Mouse (Mus musculus): Measurements from ENCODE around the gene Plekhm1. TPM values are rescaled to one million over a fixed set of nuclear protein-coding genes. Genes with fewer than 3 reads are reported as not detected.

Gene Plekhm1
- polyA plus RNA-seq, 1 experiment from 2014 or later = 9.1 TPM

- WGBS = 93% methylated on average over 9 of the region's 9 CpGs
- Histone ChIP-seq H3K4me2 (no peak overlapping the region), H3K9me3 (no peaks in the 10 kb centered on the region), H3K36me3 (peaks cover 92% of the 10 kb centered on the region), H3K9ac (no peak overlapping the region), H3K4me3 (no peak overlapping the region), H3K27ac (no peak overlapping the region), H3K27me3 (peaks cover 14% of the 10 kb centered on the region), H3K4me1 (replicated peaks) (peaks cover 12% of the 10 kb centered on the region)
- ATAC-seq (ENCODE audit: low FRiP score) = no peak
Measured at GRCm38 (mm10) chr11:103370397-103371221, 41.9 kb downstream of the Plekhm1 start.

- no peak overlapping the region; the same call in 1 of the 2 replicates for H3K9ac ChIP-seq
- peaks cover 55% of the 10 kb centered on the region for H3K36me3 ChIP-seq
- no peak for ATAC-seq (ENCODE audit: low FRiP score)
- 96% methylated on average over 4 of the region's 4 CpGs for WGBS
- H3K27me3 ChIP-seq = peaks cover 64% of the 10 kb centered on the region
- H3K4me3 ChIP-seq = no peak overlapping the region
- peaks cover 30% of the 10 kb centered on the region for H3K4me1 ChIP-seq (replicated peaks)
- H3K27ac ChIP-seq = no peak overlapping the region
- no peaks in the 10 kb centered on the region for H3K9me3 ChIP-seq
- no peak overlapping the region for H3K4me2 ChIP-seq
Measured at GRCm38 (mm10) chr11:103365530-103365929, 47.0 kb downstream of the Plekhm1 start.

GRCm38 (mm10) chr11:103365022-103365421 is 47.5 kb downstream of the Plekhm1 start:
- peaks cover 35% of the 10 kb centered on the region for H3K4me1 ChIP-seq (replicated peaks)
- peaks cover 69% of the 10 kb centered on the region for H3K27me3 ChIP-seq
- peaks cover 50% of the 10 kb centered on the region for H3K36me3 ChIP-seq
- H3K9ac ChIP-seq = no peak overlapping the region
- H3K4me2 ChIP-seq = no peak overlapping the region
- no peak overlapping the region for H3K4me3 ChIP-seq
- ATAC-seq (ENCODE audit: low FRiP score) = no peak
- no peak overlapping the region for H3K27ac ChIP-seq
- WGBS = 82% methylated on average over 3 of the region's 3 CpGs
- no peaks in the 10 kb centered on the region for H3K9me3 ChIP-seq

GRCm38 (mm10) chr11:103364335-103364734 is 48.2 kb downstream of the Plekhm1 start:
- Histone ChIP-seq H3K27ac (no peak overlapping the region), H3K4me2 (no peak overlapping the region), H3K36me3 (peaks cover 43% of the 10 kb centered on the region), H3K9me3 (no peaks in the 10 kb centered on the region), H3K27me3 (peaks cover 76% of the 10 kb centered on the region), H3K9ac (no peak overlapping the region), H3K4me1 (replicated peaks) (peaks cover 40% of the 10 kb centered on the region), H3K4me3 (no peak overlapping the region)
- WGBS = 54% methylated on average over 5 of the region's 5 CpGs
- no peak for ATAC-seq (ENCODE audit: low FRiP score)

GRCm38 (mm10) chr11:103363214-103364148 is 49.0 kb downstream of the Plekhm1 start, which contains the start of gene Arhgap27:
Gene Arhgap27, minus strand, starts transcription at chr11:103363692.
- Histone ChIP-seq H3K9ac (peak within 1 kb of the TSS; percentile 65), H3K27me3 (peaks cover 85% of the 10 kb centered on the region), H3K9me3 (no peaks in the 10 kb centered on the region), H3K4me2 (peak within 1 kb of the TSS; percentile 58), H3K27ac (peak within 1 kb of the TSS; percentile 3; the same call in 1 of the 2 replicates), H3K4me1 (replicated peaks) (peaks cover 48% of the 10 kb centered on the region), H3K4me3 (peak within 1 kb of the TSS; percentile 35), H3K36me3 (peaks cover 34% of the 10 kb centered on the region)
- ATAC-seq (ENCODE audit: low FRiP score) = peak; percentile 9; the same call in 1 of the 2 replicates
- WGBS = 3% methylated on average over 35 of the region's 35 CpGs

GRCm38 (mm10) chr11:103362521-103363181 is 49.8 kb downstream of the Plekhm1 start:
- H3K9me3 ChIP-seq = no peaks in the 10 kb centered on the region
- WGBS = 1% methylated on average over 33 of the region's 33 CpGs
- peak overlapping the region; percentile 58 for H3K4me2 ChIP-seq
- H3K27ac ChIP-seq = peak overlapping the region; percentile 3; the same call in 1 of the 2 replicates
- peak overlapping the region; percentile 65 for H3K9ac ChIP-seq
- peaks cover 93% of the 10 kb centered on the region for H3K27me3 ChIP-seq
- 0 out of 2 replicates have a peak, but pooled peaks have one; percentile 3 for ATAC-seq (ENCODE audit: low FRiP score)
- H3K4me1 ChIP-seq (replicated peaks) = peaks cover 49% of the 10 kb centered on the region
- peaks cover 26% of the 10 kb centered on the region for H3K36me3 ChIP-seq
- H3K4me3 ChIP-seq = peak overlapping the region; percentile 35

- H3K4me1 ChIP-seq (replicated peaks) = peaks cover 49% of the 10 kb centered on the region
- H3K9me3 ChIP-seq = no peaks in the 10 kb centered on the region
- H3K9ac ChIP-seq = peak overlapping the region; percentile 65; the same call in 1 of the 2 replicates
- 3% methylated on average over 13 of the region's 13 CpGs for WGBS
- peak overlapping the region; percentile 35 for H3K4me3 ChIP-seq
- no peak overlapping the region for H3K27ac ChIP-seq
- H3K4me2 ChIP-seq = peak overlapping the region; percentile 58
- H3K27me3 ChIP-seq = peaks cover 99% of the 10 kb centered on the region
- H3K36me3 ChIP-seq = peaks cover 20% of the 10 kb centered on the region
- no peak for ATAC-seq (ENCODE audit: low FRiP score)
Measured at GRCm38 (mm10) chr11:103362054-103362432, 50.4 kb downstream of the Plekhm1 start.

- peaks cover 100% of the 10 kb centered on the region for H3K27me3 ChIP-seq
- peaks cover 15% of the 10 kb centered on the region for H3K36me3 ChIP-seq
- 2% methylated on average over 24 of the region's 25 CpGs for WGBS
- 0 out of 2 replicates have a peak overlapping the region, but pooled peaks have one; percentile 43 for H3K4me3 ChIP-seq
- H3K4me2 ChIP-seq = peak overlapping the region; percentile 61; the same call in 1 of the 2 replicates
- no peak for ATAC-seq (ENCODE audit: low FRiP score)
- H3K27ac ChIP-seq = no peak overlapping the region
- H3K4me1 ChIP-seq (replicated peaks) = peaks cover 49% of the 10 kb centered on the region
- no peaks in the 10 kb centered on the region for H3K9me3 ChIP-seq
- no peak overlapping the region for H3K9ac ChIP-seq
Measured at GRCm38 (mm10) chr11:103361396-103362053, 51.0 kb downstream of the Plekhm1 start.

- Histone ChIP-seq H3K27ac (no peak overlapping the region), H3K36me3 (peaks cover 6% of the 10 kb centered on the region; the same call in 1 of the 2 replicates), H3K9ac (peak overlapping the region; percentile 61), H3K27me3 (peaks cover 100% of the 10 kb centered on the region), H3K4me1 (replicated peaks) (peaks cover 56% of the 10 kb centered on the region), H3K4me2 (peak overlapping the region; percentile 61), H3K9me3 (no peaks in the 10 kb centered on the region), H3K4me3 (peak overlapping the region; percentile 43)
- ATAC-seq (ENCODE audit: low FRiP score) = no peak
- 3% methylated on average over 48 of the region's 48 CpGs for WGBS
Measured at GRCm38 (mm10) chr11:103360661-103361081, 51.8 kb downstream of the Plekhm1 start.

GRCm38 (mm10) chr11:103359841-103360641 is 52.4 kb downstream of the Plekhm1 start:
- peak overlapping the region; percentile 61 for H3K4me2 ChIP-seq
- ATAC-seq (ENCODE audit: low FRiP score) = peak; percentile 19; the same call in 1 of the 2 replicates
- H3K9me3 ChIP-seq = no peaks in the 10 kb centered on the region
- peaks cover 57% of the 10 kb centered on the region for H3K4me1 ChIP-seq (replicated peaks)
- peaks cover 97% of the 10 kb centered on the region for H3K27me3 ChIP-seq
- H3K36me3 ChIP-seq = 0 out of 2 replicates have a peak, but pooled peaks cover under 1% of the 10 kb centered on the region
- no peak overlapping the region for H3K27ac ChIP-seq
- H3K4me3 ChIP-seq = peak overlapping the region; percentile 43
- WGBS = 1% methylated on average over 60 of the region's 60 CpGs
- peak overlapping the region; percentile 61 for H3K9ac ChIP-seq
